Mouse (Mus musculus) layer of hippocampus, adult 6 months (tissue): ENCODE results near the gene Acsm4. TPM values are rescaled to one million over a fixed set of nuclear protein-coding genes. Genes with fewer than 3 reads are reported as not detected.

Experiments
- long read RNA-seq, 2 experiments: library from polyadenylated mRNA; unstranded; transcript quantifications; one replicate each; pipeline ENCODE4 v2.0.0; 2019 to 2020
- polyA plus RNA-seq: library from polyadenylated mRNA; unstranded; fragments of <200 nt; fragmentation: Nextera tagmentation; gene quantifications from 2 replicates; pipeline ENCODE4 v1.2.3, GENCODE M21; 2021

The Acsm4 gene
- polyA plus RNA-seq, result not detected in 2 replicates
- long read RNA-seq, experiment 1, result 0 reads
- long read RNA-seq, experiment 2, result 0 reads

DNA sequence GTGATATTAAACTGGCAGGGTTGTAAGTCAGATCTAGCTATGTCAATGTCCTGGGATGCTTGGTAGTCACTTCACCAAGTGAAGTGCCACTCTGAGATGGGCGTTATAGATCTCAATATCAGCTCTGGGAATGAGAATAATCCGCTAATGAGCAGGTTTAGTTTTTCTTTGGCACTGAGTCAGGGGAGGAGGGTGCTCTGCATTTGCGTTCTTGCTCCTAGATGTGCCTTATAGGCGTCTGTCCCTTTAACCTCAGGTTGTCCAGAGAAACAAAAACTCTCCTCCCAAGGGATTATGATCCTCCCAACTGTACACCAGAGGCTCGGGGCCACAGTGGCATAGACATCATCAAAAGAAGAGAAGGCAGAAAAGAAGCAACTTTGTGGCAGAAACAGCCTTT is at the start of gene Acsm4:
Acsm4 (plus strand) TSS at position 301 of the 400 bp plus-strand sequence.

DNA sequence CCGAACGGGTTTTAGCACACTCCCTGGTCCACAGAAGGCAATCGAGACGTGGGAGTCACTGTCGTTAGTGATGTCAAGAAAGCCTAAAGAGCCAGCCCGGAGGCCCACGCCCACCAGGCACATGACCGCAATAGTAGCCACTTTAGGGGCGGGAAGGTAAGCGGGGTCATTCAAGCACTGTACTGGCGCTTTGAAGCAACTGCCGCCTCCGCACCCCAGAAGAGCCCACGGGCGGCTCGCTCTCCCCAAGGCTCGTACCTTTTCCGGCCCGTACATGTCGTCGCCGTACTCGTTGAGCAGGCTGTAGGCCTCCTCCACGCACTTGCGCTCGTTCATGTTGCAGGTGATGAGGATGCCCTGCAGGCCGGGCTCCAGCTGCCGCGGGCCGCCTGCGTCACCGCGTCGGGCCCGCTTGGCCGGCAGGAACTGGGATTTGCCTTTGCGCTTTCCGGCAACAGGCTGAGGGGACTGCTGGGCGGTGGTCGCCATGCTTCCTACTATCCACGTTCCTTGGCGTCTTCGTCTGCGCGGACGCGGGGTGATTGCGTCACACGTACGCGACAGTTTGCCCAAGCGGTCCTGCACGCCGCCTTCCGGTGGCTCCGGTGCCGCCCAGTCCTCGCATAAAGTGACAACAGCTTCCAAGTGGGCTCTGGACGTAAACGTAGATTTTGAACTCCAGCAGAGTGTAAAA is 30.6 kb downstream of the Acsm4 start, which contains the start of gene Thumpd1:
Thumpd1 (minus strand) TSS at position 546 of the 694 bp plus-strand sequence.

GRCm38 (mm10) chr7:119760527-119760951 is 70.7 kb downstream of the Acsm4 start, which contains the start of gene Acsm3:
Acsm3 (plus strand) TSS chr7:119760923.

Other genes starting within 250 kb of the Acsm4 start
- gene Gp2, start 230.7 kb upstream of the Acsm4 start, polyA plus RNA-seq, result not detected in 2 replicates
- gene Umod, start 210.7 kb upstream of the Acsm4 start, polyA plus RNA-seq, result not detected in 2 replicates
- gene Acsm5, start 170.6 kb upstream of the Acsm4 start, polyA plus RNA-seq, result 0.18 TPM in 1 of 2 replicates, not detected in the other
- gene Pdilt, start 166.5 kb upstream of the Acsm4 start, polyA plus RNA-seq, result not detected in 2 replicates
- not detected in 2 replicates for gene Acsm2, start 135.7 kb upstream of the Acsm4 start, polyA plus RNA-seq
- not detected in 2 replicates for gene Acsm1, start 83.0 kb upstream of the Acsm4 start, polyA plus RNA-seq
- gene Thumpd1, start 30.8 kb downstream of the Acsm4 start, polyA plus RNA-seq, result 39.0 and 40.0 TPM in 2 replicates
- gene Acsm3, start 70.9 kb downstream of the Acsm4 start, polyA plus RNA-seq, result 0.46 TPM in 1 of 2 replicates, not detected in the other
- 0.90 and 0.97 TPM in 2 replicates for gene Rexo5, start 104.0 kb downstream of the Acsm4 start, polyA plus RNA-seq
- gene Eri2, start 104.0 kb downstream of the Acsm4 start, polyA plus RNA-seq, result 5.3 and 6.0 TPM in 2 replicates
- gene Lyrm1, start 205.8 kb downstream of the Acsm4 start, polyA plus RNA-seq, result 19.0 and 19.3 TPM in 2 replicates
- gene Dcun1d3, start 206.3 kb downstream of the Acsm4 start, polyA plus RNA-seq, result 1.4 and 1.8 TPM in 2 replicates